Mouse (Mus musculus): Measurements from ENCODE around the gene Mpped2.

DNA sequence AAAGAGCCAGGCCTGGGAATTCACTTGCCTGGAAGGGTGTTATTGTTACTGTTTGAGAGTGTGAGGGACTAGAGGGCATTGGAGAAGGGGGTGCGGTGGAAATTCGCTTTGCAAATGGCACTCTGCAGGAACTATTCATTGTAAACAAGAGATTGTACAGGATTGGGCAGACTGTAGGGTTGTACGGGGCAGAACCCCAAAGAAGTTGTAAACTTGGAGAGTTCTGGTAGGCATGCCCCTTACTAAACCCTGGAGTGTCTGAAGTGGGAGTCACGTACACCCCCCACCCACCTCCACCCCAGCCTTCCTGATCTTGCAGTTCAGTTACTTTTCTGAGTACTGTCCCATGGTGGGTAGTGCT, 202.9 kb downstream of the Mpped2 start:
- TF ChIP-seq CTCF (IDR thresholded peaks at IDR 0.05; ENCODE audit: low read depth), result no peak
- TF ChIP-seq EP300 (IDR thresholded peaks at IDR 0.05; ENCODE audit: low read depth), result no peak

Data from liver, postnatal 0 days (tissue).